Mouse (Mus musculus): ENCODE results near the gene Adipoq. TPM values are rescaled to one million over a fixed set of nuclear protein-coding genes. Genes with fewer than 3 reads are reported as not detected.

Adipoq gene
- polyA plus RNA-seq, 1 experiment from 2014 or later, result not detected

DNA sequence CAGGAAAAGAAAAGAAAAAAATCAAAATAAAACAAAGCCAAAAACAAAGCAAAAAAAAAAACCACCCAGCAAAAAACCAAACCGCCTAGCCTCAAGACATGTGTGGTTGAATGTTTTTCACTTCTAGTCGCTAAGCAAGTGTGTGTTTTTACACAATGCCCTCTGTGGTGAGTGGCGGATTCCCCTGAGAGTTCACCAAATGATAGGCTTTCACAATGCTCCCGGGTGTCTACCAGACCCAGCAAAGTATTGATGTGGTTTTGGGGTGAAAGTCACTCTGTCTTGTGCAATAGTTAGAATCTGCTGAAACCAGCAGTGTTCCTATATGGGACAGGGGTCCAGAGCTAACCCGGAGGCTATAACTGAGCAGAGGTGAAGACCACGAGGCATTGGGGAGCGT, 2.0 kb upstream of the Adipoq start:
- no peak overlapping the region for H3K4me2 ChIP-seq (replicated peaks; ENCODE audit: low read depth, low read length)
- no peak for DNase-seq (ENCODE audit: low spot score)
- H3K27ac ChIP-seq (ENCODE audit: low read depth, low read length), result no peak overlapping the region
- no peaks in the 10 kb centered on the region for H3K9me3 ChIP-seq (ENCODE audit: control insufficient read depth, low read length)
- no peaks in the 10 kb centered on the region for H3K27me3 ChIP-seq (ENCODE audit: control insufficient read depth, insufficient read depth, low read length)
- WGBS, result 84% methylated on average over 7 of the region's 7 CpGs
- no peak overlapping the region for H3K9ac ChIP-seq (ENCODE audit: low read depth, low read length)
- ATAC-seq (ENCODE audit: low FRiP score), result no peak
- no peaks in the 10 kb centered on the region for H3K4me1 ChIP-seq (replicated peaks; ENCODE audit: control insufficient read depth, insufficient read depth, low read length)
- no peak overlapping the region for H3K4me3 ChIP-seq (ENCODE audit: low read depth, low read length)
- no peaks in the 10 kb centered on the region for H3K36me3 ChIP-seq (ENCODE audit: control insufficient read depth, insufficient read depth, low read length)

- 87% methylated on average over 5 of the region's 5 CpGs for WGBS
- ATAC-seq (ENCODE audit: low FRiP score), result no peak
- no peaks in the 10 kb centered on the region for H3K36me3 ChIP-seq (ENCODE audit: control insufficient read depth, insufficient read depth, low read length)
These were observed 1.1 kb upstream of the Adipoq start for GRCm38 (mm10) chr16:23145211-23145610.

GRCm38 (mm10) chr16:23148936-23149335, 2.6 kb downstream of the Adipoq start:
- Histone ChIP-seq H3K4me2 (replicated peaks; ENCODE audit: low read depth, low read length) (no peak overlapping the region), H3K36me3 (ENCODE audit: control insufficient read depth, insufficient read depth, low read length) (no peaks in the 10 kb centered on the region), H3K9me3 (ENCODE audit: control insufficient read depth, low read length) (no peaks in the 10 kb centered on the region), H3K4me3 (ENCODE audit: low read depth, low read length) (no peak overlapping the region), H3K9ac (ENCODE audit: low read depth, low read length) (no peak overlapping the region), H3K27ac (ENCODE audit: low read depth, low read length) (no peak overlapping the region), H3K27me3 (ENCODE audit: control insufficient read depth, insufficient read depth, low read length) (no peaks in the 10 kb centered on the region), H3K4me1 (replicated peaks; ENCODE audit: control insufficient read depth, insufficient read depth, low read length) (no peaks in the 10 kb centered on the region)
- 71% methylated on average over 2 of the region's 2 CpGs for WGBS
- DNase-seq (ENCODE audit: low spot score) (no peak), ATAC-seq (ENCODE audit: low FRiP score) (no peak)

More at GRCm38 (mm10) chr16:23145211-23145610, 1.1 kb upstream of the Adipoq start:
- Histone ChIP-seq H3K9me3 (ENCODE audit: control insufficient read depth, low read length) (no peaks in the 10 kb centered on the region), H3K4me2 (replicated peaks; ENCODE audit: low read depth, low read length) (no peak overlapping the region), H3K4me1 (replicated peaks; ENCODE audit: control insufficient read depth, insufficient read depth, low read length) (no peaks in the 10 kb centered on the region), H3K27ac (ENCODE audit: low read depth, low read length) (no peak overlapping the region), H3K27me3 (ENCODE audit: control insufficient read depth, insufficient read depth, low read length) (no peaks in the 10 kb centered on the region), H3K9ac (ENCODE audit: low read depth, low read length) (no peak overlapping the region), H3K4me3 (ENCODE audit: low read depth, low read length) (no peak overlapping the region)
- DNase-seq (ENCODE audit: low spot score), result no peak

DNA sequence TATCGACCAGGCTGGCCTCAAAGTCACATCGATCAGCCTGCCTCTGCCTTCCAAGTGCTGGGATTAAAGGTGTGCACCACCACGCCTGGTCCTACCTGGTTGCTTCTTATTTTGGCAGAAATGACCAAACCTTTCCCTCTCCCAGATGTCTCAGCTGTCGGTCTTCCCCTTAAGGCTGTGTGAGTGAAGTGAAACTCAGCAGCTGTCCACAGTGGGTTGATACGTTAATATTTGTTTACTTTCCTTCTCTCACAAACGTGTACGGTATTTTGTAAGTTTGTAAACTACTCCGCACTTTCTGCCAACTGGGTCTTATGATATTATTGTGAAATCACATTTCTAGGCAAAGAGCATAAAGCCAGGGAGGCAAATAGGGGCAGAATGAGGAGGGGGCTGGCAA, 3.1 kb downstream of the Adipoq start:
- H3K27ac ChIP-seq (ENCODE audit: low read depth, low read length), result no peak overlapping the region
- H3K27me3 ChIP-seq (ENCODE audit: control insufficient read depth, insufficient read depth, low read length), result no peaks in the 10 kb centered on the region
- H3K36me3 ChIP-seq (ENCODE audit: control insufficient read depth, insufficient read depth, low read length), result no peaks in the 10 kb centered on the region
- ATAC-seq (ENCODE audit: low FRiP score) (no peak), DNase-seq (ENCODE audit: low spot score) (no peak)
- no peak overlapping the region for H3K4me2 ChIP-seq (replicated peaks; ENCODE audit: low read depth, low read length)
- no peak overlapping the region for H3K4me3 ChIP-seq (ENCODE audit: low read depth, low read length)
- H3K4me1 ChIP-seq (replicated peaks; ENCODE audit: control insufficient read depth, insufficient read depth, low read length), result no peaks in the 10 kb centered on the region
- H3K9me3 ChIP-seq (ENCODE audit: control insufficient read depth, low read length), result no peaks in the 10 kb centered on the region
- no peak overlapping the region for H3K9ac ChIP-seq (ENCODE audit: low read depth, low read length)
- 80% methylated on average over 8 of the region's 8 CpGs for WGBS

DNA sequence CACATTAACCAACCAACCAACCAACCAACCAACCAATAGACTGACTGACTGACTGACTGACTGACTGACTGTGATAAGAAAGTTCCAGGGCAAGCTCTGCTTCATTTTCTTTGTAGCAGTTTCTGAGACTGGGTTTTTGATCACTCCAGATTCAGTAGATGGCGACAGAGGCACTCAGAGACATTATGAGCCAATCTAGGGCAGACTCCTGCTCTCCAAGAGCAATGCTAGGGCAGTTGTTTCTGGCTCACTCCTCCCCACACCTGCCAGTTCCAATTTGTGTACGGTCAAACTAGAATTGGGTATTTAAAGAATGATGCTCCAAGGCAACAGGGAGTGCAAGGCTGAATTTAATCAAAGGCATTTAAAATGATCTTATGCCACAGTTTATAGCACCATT, 5.1 kb downstream of the Adipoq start:
- no peak for ATAC-seq (ENCODE audit: low FRiP score)
- 37% methylated on average over 2 of the region's 2 CpGs for WGBS
- DNase-seq (ENCODE audit: low spot score), result peak; percentile 6
- Histone ChIP-seq H3K4me1 (replicated peaks; ENCODE audit: control insufficient read depth, insufficient read depth, low read length) (no peaks in the 10 kb centered on the region), H3K4me2 (replicated peaks; ENCODE audit: low read depth, low read length) (no peak overlapping the region), H3K27me3 (ENCODE audit: control insufficient read depth, insufficient read depth, low read length) (no peaks in the 10 kb centered on the region), H3K4me3 (ENCODE audit: low read depth, low read length) (no peak overlapping the region), H3K27ac (ENCODE audit: low read depth, low read length) (no peak overlapping the region), H3K9me3 (ENCODE audit: control insufficient read depth, low read length) (no peaks in the 10 kb centered on the region), H3K9ac (ENCODE audit: low read depth, low read length) (no peak overlapping the region), H3K36me3 (ENCODE audit: control insufficient read depth, insufficient read depth, low read length) (no peaks in the 10 kb centered on the region)

DNA sequence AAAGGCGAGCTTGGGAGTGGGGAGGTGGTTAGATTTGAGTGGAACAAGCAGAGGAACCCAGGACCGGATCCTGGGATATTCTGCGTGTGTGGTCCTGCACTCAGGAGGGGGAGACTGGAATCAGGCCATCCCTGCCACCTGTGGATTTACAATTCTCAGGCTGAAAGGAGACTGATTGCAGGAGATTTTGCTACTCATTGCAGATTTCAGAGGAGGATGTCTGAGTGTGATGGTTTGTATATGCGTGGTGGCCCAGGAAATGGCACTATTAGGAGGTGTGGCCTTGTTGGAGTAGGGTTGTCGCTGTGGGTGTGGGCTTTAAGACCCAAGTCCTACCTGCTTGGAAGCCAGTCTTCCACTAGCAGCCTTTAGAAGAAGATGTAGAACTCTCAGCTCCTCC, 7.9 kb downstream of the Adipoq start:
- H3K4me2 ChIP-seq (replicated peaks; ENCODE audit: low read depth, low read length), result no peak overlapping the region
- DNase-seq (ENCODE audit: low spot score) (no peak), ATAC-seq (ENCODE audit: low FRiP score) (no peak)
- H3K9me3 ChIP-seq (ENCODE audit: control insufficient read depth, low read length), result no peaks in the 10 kb centered on the region
- no peaks in the 10 kb centered on the region for H3K36me3 ChIP-seq (ENCODE audit: control insufficient read depth, insufficient read depth, low read length)
- H3K9ac ChIP-seq (ENCODE audit: low read depth, low read length), result no peak overlapping the region
- no peaks in the 10 kb centered on the region for H3K27me3 ChIP-seq (ENCODE audit: control insufficient read depth, insufficient read depth, low read length)
- WGBS, result 80% methylated on average over 5 of the region's 5 CpGs
- H3K27ac ChIP-seq (ENCODE audit: low read depth, low read length), result no peak overlapping the region
- H3K4me3 ChIP-seq (ENCODE audit: low read depth, low read length), result no peak overlapping the region
- H3K4me1 ChIP-seq (replicated peaks; ENCODE audit: control insufficient read depth, insufficient read depth, low read length), result no peaks in the 10 kb centered on the region

GRCm38 (mm10) chr16:23157013-23157412, 10.7 kb downstream of the Adipoq start:
- H3K4me3 ChIP-seq (ENCODE audit: low read depth, low read length), result no peak overlapping the region
- DNase-seq (ENCODE audit: low spot score) (no peak), ATAC-seq (ENCODE audit: low FRiP score) (no peak)
- no peaks in the 10 kb centered on the region for H3K27me3 ChIP-seq (ENCODE audit: control insufficient read depth, insufficient read depth, low read length)
- WGBS, result 93% methylated on average over 13 of the region's 13 CpGs
- H3K4me1 ChIP-seq (replicated peaks; ENCODE audit: control insufficient read depth, insufficient read depth, low read length), result no peaks in the 10 kb centered on the region
- no peaks in the 10 kb centered on the region for H3K36me3 ChIP-seq (ENCODE audit: control insufficient read depth, insufficient read depth, low read length)
- no peak overlapping the region for H3K4me2 ChIP-seq (replicated peaks; ENCODE audit: low read depth, low read length)
- H3K9me3 ChIP-seq (ENCODE audit: control insufficient read depth, low read length), result no peaks in the 10 kb centered on the region
- H3K9ac ChIP-seq (ENCODE audit: low read depth, low read length), result no peak overlapping the region
- no peak overlapping the region for H3K27ac ChIP-seq (ENCODE audit: low read depth, low read length)

DNA sequence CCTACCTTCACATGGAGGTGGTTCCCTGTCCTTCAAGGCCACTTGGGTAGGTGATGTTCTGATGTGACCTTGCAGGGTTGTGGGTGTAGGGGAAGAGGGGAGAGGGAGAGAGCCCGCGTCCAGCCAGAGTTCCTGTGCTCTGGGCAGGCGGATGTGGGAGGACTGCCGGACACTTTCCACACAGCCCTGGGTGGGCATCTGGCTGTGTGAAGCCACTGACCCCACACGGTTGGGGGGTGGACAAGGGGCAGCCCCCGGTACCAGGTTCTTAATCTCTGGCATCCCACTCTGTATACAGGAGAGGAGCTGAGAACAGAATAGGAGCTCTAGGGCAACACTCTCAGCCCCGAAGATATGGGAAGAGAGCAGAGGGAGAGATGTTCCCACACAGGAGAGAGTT, 12.0 kb downstream of the Adipoq start:
- WGBS, result 82% methylated on average over 7 of the region's 7 CpGs
- Histone ChIP-seq H3K4me1 (replicated peaks; ENCODE audit: control insufficient read depth, insufficient read depth, low read length) (no peaks in the 10 kb centered on the region), H3K9me3 (ENCODE audit: control insufficient read depth, low read length) (no peaks in the 10 kb centered on the region), H3K9ac (ENCODE audit: low read depth, low read length) (no peak overlapping the region), H3K4me2 (replicated peaks; ENCODE audit: low read depth, low read length) (no peak overlapping the region), H3K4me3 (ENCODE audit: low read depth, low read length) (no peak overlapping the region), H3K27me3 (ENCODE audit: control insufficient read depth, insufficient read depth, low read length) (no peaks in the 10 kb centered on the region), H3K36me3 (ENCODE audit: control insufficient read depth, insufficient read depth, low read length) (no peaks in the 10 kb centered on the region), H3K27ac (ENCODE audit: low read depth, low read length) (no peak overlapping the region)
- ATAC-seq (ENCODE audit: low FRiP score) (no peak), DNase-seq (ENCODE audit: low spot score) (no peak)

DNA sequence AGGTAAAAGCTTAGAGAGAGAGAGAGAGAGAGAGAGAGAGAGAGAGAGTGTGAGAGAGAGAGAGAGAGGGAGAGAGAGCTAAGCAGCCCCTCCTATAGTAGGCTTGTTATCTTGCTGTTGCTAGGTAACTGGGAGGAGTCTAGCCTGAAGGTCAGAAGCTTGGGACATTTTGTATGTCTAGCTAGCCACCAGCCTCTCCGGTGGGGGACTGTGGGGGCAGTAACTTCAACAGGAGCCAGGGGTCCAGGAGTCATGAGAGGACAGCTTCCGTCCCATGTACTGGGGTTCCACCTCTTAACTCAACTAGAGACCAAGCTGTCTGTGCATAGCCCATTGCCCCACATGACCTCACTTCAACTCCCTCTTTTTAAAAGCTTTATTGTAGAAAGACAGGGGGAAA, 12.6 kb downstream of the Adipoq start:
- Histone ChIP-seq H3K36me3 (ENCODE audit: control insufficient read depth, insufficient read depth, low read length) (no peaks in the 10 kb centered on the region), H3K4me3 (ENCODE audit: low read depth, low read length) (no peak overlapping the region), H3K9ac (ENCODE audit: low read depth, low read length) (no peak overlapping the region), H3K27me3 (ENCODE audit: control insufficient read depth, insufficient read depth, low read length) (no peaks in the 10 kb centered on the region), H3K27ac (ENCODE audit: low read depth, low read length) (no peak overlapping the region), H3K9me3 (ENCODE audit: control insufficient read depth, low read length) (no peaks in the 10 kb centered on the region), H3K4me1 (replicated peaks; ENCODE audit: control insufficient read depth, insufficient read depth, low read length) (no peaks in the 10 kb centered on the region), H3K4me2 (replicated peaks; ENCODE audit: low read depth, low read length) (no peak overlapping the region)
- ATAC-seq (ENCODE audit: low FRiP score) (no peak), DNase-seq (ENCODE audit: low spot score) (no peak)
- WGBS, result 65% methylated on average over 2 of the region's 2 CpGs
